Mouse (Mus musculus): ENCODE data around the gene Hps5. TPM values are rescaled to one million over a fixed set of nuclear protein-coding genes. Genes with fewer than 3 reads are reported as not detected.
"Not testable (repeated sequence)": the region's sequence is repeated elsewhere in the genome, so short reads cannot be mapped to it uniquely, and the experiment has no call there.

The Hps5 gene
- total RNA-seq, 2 experiments from 2014 or later = 14.0 to 14.2 TPM

GRCm38 (mm10) chr7:46836357-46836756 is 40.5 kb upstream of the Hps5 start:
- no peak for TF ChIP-seq CTCF (conservative IDR thresholded peaks at IDR 0.05)
- DNase-seq (ENCODE audit: low spot score in 2 of 2) = no peak
- Histone ChIP-seq H3K4me3 (no peak overlapping the region), H3K27ac (no peak overlapping the region)

DNA sequence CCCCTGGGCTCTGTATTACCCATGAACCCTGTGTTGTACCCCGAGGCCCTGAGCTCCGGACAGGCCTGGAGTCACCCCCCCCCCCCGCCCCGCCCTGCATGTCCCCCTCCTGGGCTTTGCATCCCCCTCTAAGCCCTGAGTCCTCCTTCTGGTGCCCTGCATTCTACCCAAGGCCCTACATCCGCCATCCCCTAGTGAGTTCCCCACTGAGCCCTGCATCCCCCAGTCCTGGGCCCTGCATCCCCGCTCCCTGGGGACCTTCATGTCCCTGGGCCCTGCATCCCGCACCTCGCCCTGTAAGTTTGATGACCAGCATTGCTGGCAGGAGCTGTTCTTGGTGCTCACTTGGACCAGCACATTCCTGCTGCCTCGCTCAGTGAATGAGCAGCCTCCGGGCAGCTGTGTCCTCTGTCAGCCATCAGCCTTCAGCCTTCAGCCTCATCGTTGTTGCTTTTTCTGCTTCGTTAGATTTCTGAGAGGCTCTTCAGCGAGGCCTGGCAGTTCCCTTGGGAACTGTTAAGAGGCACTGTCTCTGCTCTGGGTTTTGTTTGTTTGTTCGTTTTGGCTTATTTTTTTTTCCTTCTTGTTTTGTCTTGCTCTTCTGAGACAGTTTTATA is 39.2 kb upstream of the Hps5 start:
- Histone ChIP-seq H3K4me3 (no peak overlapping the region), H3K27ac (no peak overlapping the region)
- DNase-seq (ENCODE audit: low spot score in 2 of 2) = no peak
- TF ChIP-seq CTCF (conservative IDR thresholded peaks at IDR 0.05) = no peak

DNA sequence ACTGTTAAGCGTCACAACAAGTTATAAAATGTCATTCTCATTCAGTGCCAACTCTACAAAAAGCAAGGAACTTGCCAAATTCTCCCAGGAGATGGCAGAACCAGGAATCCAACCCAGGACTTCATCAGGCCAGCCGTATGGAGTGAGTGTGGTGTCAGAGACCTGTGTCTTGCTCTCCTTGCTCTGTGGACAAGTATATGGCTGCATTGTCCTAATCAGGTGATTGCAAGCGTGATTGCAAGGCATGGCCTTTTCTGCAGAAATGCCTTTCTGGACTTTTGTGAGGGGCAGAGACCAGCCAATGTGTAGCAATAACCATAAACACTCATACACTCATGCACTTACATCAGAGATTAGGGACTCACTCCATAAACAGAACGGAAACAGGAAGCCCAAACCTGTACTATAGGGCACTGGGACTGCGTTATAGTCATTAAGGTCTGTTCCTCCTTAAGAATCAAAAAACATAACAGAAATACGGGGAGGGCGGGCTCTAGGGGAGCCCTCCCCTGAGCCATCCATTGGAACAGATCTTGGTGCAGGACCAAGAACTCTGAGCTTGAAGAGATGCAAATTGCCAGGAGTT is 37.9 kb upstream of the Hps5 start:
- Histone ChIP-seq H3K4me3 (no peak overlapping the region), H3K27ac (no peak overlapping the region)
- no peak for TF ChIP-seq CTCF (conservative IDR thresholded peaks at IDR 0.05)
- DNase-seq (ENCODE audit: low spot score in 2 of 2) = no peak

DNA sequence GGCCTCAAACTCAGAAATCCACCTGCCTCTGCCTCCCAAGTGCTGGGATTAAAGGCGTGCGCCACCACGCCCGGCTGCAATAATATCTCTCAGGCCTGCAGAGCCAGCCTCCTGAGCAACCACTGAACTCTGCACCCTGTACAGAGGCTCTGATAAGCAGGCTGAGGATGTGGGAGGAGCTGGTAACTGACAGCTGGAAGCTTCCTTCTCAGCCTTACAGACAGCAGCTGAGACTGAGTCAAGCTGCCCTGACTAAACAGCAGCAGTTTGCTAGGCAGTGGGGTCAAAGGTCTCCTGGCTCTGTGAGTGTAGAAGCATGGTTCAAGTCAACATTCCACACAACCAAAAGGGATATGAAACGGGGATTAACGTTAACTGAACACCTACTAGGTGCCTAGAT is 37.4 kb upstream of the Hps5 start:
- no peak overlapping the region for H3K27ac ChIP-seq
- no peak for DNase-seq (ENCODE audit: low spot score in 2 of 2)
- no peak overlapping the region for H3K4me3 ChIP-seq
- no peak for TF ChIP-seq CTCF (conservative IDR thresholded peaks at IDR 0.05)

GRCm38 (mm10) chr7:46832112-46832810 is 36.4 kb upstream of the Hps5 start:
- not testable (repeated sequence) for DNase-seq (ENCODE audit: low spot score in 2 of 2); H3K4me3 ChIP-seq; H3K27ac ChIP-seq

DNA sequence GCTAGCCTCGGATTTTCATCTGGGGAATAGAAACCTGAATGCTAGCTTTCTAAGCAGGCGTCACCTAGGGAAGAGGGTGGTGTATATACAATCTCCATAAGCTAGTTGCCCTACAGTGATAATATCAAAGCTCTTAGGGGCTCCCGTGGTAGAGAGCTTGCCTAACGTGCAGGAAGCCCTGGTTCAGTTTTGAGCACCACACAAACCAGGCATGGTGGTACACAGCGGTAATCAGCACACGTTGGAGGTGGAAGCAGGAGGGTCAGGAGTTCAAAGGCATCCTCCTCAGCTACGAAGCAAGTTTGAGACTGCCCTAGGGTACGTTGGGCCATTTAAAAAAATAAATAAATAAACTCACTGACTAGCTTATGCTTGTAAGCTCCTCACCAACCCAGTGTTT is 35.8 kb upstream of the Hps5 start:
- TF ChIP-seq CTCF (conservative IDR thresholded peaks at IDR 0.05) = no peak
- no peak overlapping the region for H3K27ac ChIP-seq
- DNase-seq (ENCODE audit: low spot score in 2 of 2) = no peak
- H3K4me3 ChIP-seq = no peak overlapping the region

DNA sequence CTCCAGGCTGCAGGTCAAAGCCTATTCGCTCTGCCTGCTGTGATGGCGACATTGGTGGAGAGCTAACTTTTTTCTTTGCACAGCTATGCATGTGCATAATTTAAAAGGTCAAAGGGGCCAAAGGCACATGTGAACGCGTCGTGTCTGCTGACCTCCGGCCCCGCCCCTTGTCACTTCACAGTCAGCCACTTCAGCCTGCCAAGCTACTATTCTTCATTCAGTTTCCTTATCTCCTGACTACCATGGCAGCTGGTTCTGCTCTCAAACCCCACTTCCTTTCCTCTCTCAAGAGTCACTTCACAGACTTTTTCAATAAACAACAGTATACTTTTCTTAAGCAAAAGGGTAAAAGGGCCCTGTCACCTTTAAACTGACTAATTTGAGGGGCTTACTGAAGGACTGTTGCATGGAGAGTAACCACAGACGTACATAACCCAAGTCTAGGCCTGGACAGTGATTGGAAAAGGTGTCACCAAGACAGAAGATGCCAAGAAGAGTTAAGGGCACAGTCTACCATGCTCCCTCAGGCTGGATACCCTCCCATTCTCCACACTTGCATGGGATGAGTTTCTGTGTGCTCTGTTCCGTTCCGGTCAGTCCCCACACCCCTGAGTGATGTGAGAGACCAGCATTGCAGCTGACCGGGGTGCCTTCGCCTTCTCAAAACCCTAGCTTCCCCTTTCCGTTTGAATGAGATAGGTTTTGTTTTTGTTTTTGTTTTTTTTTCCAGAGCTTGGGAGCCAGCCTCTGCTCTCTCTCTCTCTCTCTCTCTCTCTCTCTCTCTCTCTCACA is 35.1 kb upstream of the Hps5 start:
- DNase-seq (ENCODE audit: low spot score in 2 of 2) = no peak
- no peak for TF ChIP-seq CTCF (conservative IDR thresholded peaks at IDR 0.05)

DNA sequence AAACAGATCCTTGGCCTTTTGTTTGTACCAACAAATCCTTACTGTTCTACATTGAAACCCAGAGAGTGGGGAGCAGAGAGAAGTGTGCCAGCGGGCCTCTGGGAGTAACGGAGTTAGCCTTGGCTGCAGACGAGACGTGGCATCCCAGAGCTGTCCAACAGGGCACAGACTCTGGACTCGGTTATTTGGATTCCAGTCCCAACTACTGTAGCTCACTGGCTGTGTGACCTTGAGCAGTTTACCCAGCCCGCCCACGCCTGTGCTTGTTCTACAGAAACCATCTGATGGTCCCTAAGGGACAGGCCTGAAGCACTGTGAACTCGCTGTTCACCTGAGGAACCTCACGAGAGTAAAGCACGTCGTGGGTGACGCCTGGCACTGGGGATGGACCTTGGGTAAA is 34.0 kb upstream of the Hps5 start:
- DNase-seq (ENCODE audit: low spot score in 2 of 2) = no peak
- no peak overlapping the region for H3K27ac ChIP-seq
- H3K4me3 ChIP-seq = no peak overlapping the region
- TF ChIP-seq CTCF (conservative IDR thresholded peaks at IDR 0.05) = no peak

More for the DNA sequence above, 35.1 kb upstream of the Hps5 start:
- Histone ChIP-seq H3K4me3 (no peak overlapping the region), H3K27ac (no peak overlapping the region)

DNA sequence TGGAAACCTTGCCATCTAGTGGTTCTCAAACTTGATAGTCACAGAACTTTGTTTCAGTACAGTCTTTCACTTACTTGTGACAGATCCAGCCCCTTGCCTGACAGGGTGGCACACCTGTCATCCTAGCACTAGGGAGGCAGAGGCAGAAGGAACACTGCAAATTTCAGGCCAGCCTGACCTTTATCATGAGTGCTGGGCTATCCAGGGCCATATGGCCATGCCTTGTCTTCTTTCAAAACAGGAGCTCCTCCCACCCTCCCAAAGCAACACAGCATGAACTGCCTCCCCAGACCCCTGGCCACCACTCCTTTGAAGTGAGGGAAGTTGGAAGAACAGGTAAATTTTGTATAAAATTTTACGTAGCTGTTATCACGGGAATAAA is 31.9 kb upstream of the Hps5 start:
- no peak for TF ChIP-seq CTCF (conservative IDR thresholded peaks at IDR 0.05)
- H3K4me3 ChIP-seq = no peak overlapping the region
- DNase-seq (ENCODE audit: low spot score in 2 of 2) = no peak
- H3K27ac ChIP-seq = no peak overlapping the region

DNA sequence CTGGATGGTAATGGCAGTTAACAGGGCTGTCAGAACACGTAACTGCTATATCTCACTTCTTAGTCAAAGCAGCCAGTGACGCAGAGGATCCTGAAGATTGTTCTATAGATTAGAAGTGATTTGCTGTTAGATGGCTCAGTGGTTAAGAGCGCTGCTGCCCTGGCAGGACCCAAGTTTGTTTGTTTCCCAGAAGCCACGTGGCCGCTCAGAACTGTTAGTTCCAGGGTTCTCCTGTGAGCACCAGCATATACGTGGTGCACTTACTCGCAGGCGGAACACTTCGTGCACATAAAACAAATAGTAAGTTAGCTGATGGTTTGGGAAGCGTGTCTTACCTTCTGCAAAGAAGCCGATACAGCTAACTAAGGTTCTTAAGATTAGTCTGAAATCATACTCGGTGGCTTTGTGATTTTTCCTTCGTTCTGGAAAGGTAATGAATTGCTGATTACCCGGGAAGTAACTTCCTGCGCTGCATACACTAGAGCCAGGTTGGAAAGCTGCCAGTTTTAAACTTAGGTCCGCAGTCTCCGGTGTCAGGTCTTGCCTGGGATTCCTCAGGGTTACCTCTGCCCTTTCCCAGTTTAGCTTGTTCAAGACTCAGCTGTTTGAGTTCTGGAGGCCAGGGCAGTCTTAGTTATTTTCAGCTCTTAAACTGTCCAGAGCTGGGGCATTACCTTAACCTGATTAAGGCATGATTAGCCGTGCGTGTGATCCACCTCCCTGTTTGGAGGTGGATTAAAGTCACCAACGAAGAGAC is 31.4 kb upstream of the Hps5 start:
- no peak for TF ChIP-seq CTCF (conservative IDR thresholded peaks at IDR 0.05)
- DNase-seq (ENCODE audit: low spot score in 2 of 2) = no peak

GRCm38 (mm10) chr7:46820876-46821632 is 25.2 kb upstream of the Hps5 start:
- not testable (repeated sequence) for H3K4me3 ChIP-seq; H3K27ac ChIP-seq; DNase-seq (ENCODE audit: low spot score in 2 of 2)

More for the DNA sequence above, 31.4 kb upstream of the Hps5 start:
- H3K27ac ChIP-seq = no peak overlapping the region
- H3K4me3 ChIP-seq = no peak overlapping the region

DNA sequence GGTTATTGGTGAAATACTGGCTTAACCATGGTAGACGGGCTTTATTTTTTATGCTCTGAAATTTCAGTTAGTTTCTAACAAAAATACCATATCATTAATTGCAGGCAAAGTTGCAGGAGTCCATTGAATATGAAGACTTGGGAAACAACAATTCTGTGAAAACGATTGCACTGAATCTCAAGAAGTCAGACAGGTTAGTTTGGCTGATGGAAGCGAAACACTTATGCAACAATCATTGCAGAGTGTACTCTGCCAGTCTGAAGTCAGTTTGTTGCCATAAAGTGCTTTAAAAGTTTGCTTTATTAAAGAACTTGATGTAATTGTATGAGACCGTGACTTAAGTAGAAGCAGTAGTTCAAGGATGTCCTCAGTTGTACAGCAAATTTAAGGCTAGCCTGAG is 18.1 kb upstream of the Hps5 start:
- no peak for DNase-seq (ENCODE audit: low spot score in 2 of 2)
- no peak for TF ChIP-seq CTCF (conservative IDR thresholded peaks at IDR 0.05)
- H3K4me3 ChIP-seq = no peak overlapping the region

More for the DNA sequence above, 18.1 kb upstream of the Hps5 start:
- no peak overlapping the region for H3K27ac ChIP-seq

Measured in layer of hippocampus, adult 2 months (tissue).